In the genomic region with DNA sequence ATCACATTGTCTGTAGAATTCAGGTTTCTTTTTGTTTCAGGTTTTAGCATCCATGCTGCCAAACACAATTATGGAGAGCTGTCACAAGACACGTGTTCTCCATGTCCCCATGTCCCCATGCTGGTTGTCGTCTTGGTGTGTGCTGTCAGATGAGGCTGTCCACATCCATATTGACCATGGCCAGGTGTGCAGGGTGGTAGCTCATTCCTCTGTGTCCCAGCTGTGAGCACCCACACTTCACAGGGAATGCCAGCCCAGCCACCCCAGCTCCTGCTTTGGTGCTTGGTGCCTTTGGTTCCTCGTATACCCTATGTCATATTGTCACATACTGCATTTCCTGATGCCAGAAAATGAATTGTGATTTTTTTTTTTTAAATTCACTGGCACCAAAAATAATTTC, we compare ENCODE assay signal across 27 mouse cellular contexts. TPM values are rescaled to one million over a fixed set of nuclear protein-coding genes. Genes with fewer than 3 reads are reported as not detected.
"Had no signal": no experiment of that assay in that cellular context is flagged by ENCODE, and none has a peak within 500 bp of the region (broad histone marks: within the 10 kb centered on the region; RNA-seq: fewer than 3 reads in every experiment).

No protein-coding gene starts in this region.

- H3K9ac ChIP-seq: heart, embryonic 12.5 days; hindbrain, embryonic 12.5 days; hindbrain, embryonic 14.5 days; intestine, embryonic 15.5 days; limb, embryonic 12.5 days; liver, embryonic 12.5 days; liver, embryonic 14.5 days had no signal

- DNase-seq: gastrocnemius, postnatal 10 days; gastrocnemius, postnatal 25 days; heart, adult 2 months; heart, postnatal 10 days; heart, postnatal 4 days; kidney, adult 18-20 months; kidney, adult 8-10 months; kidney, postnatal 10 days; kidney, postnatal 25 days; kidney, postnatal 4 days; liver had no signal

- H3K4me2 ChIP-seq: heart, embryonic 12.5 days; hindbrain, embryonic 12.5 days; hindbrain, embryonic 14.5 days; intestine, embryonic 15.5 days; limb, embryonic 12.5 days; liver, embryonic 12.5 days had no signal

- ATAC-seq: hindbrain, embryonic 16.5 days; inflammation-experienced regulatory T-cells, adult 6 months; intestine, embryonic 15.5 days; intestine, postnatal 0 days; liver, embryonic 12.5 days had no signal

- H3K27me3 ChIP-seq: heart, embryonic 12.5 days; hindbrain, embryonic 12.5 days; intestine, embryonic 15.5 days; limb, embryonic 12.5 days had no signal

- H3K4me3 ChIP-seq: heart, adult 2 months; heart, embryonic 10.5 days; heart, embryonic 12.5 days; hindbrain, embryonic 10.5 days; hindbrain, embryonic 12.5 days; intestine, embryonic 15.5 days; layer of hippocampus, adult 2 months; left cerebral cortex, adult 2 months; limb, embryonic 12.5 days; liver, embryonic 12.5 days had no signal

- H3K27ac ChIP-seq: heart, adult 2 months; heart, embryonic 10.5 days; hindbrain, embryonic 10.5 days; hindbrain, embryonic 12.5 days; hindbrain, embryonic 14.5 days; intestine, embryonic 15.5 days; layer of hippocampus, adult 2 months; left cerebral cortex, adult 2 months; liver, embryonic 12.5 days; liver, embryonic 14.5 days had no signal

- H3K9me3 ChIP-seq: heart, embryonic 10.5 days; heart, embryonic 12.5 days; hindbrain, embryonic 10.5 days; hindbrain, embryonic 12.5 days; intestine, embryonic 15.5 days; limb, embryonic 12.5 days; liver, embryonic 12.5 days had no signal

RNA-seq across cellular contexts. Expression of a gene that starts 4.5 kb away (rescaled TPM):
- total RNA-seq: granulocyte monocyte progenitor cell, adult 5-6 weeks had no signal

RNA-seq across cellular contexts. Expression of a gene that starts 22.8 kb away (rescaled TPM):
- polyA plus RNA-seq: inflammation-experienced regulatory T-cells, adult 6 months; liver, embryonic 14.5 days had no signal

RNA-seq across cellular contexts. Expression of a gene that starts 37.7 kb away (rescaled TPM):
- total RNA-seq: granulocyte monocyte progenitor cell, adult 5-6 weeks had no signal
- polyA plus RNA-seq: hindbrain, embryonic 10.5 days; hindbrain, embryonic 14.5 days; inflammation-experienced regulatory T-cells, adult 6 months; kidney, embryonic 14.5 days; liver, embryonic 12.5 days; liver, embryonic 14.5 days had no signal
